Mouse (Mus musculus) thymus, postnatal 10 days (tissue): Measurements from ENCODE around the gene Tom1l2.

ENCODE experiments used
- DNase-seq, 2 experiments: peaks; one replicate each; pipeline ENCODE4 v3.0.0; 2021; ENCODE audit warnings: low spot score in 2 of 2

Tom1l2 gene

GRCm38 (mm10) chr11:60265271-60265985 lies 87.3 kb downstream of the Tom1l2 start:
- DNase-seq, result peak in 1 of 2 experiments; percentile 50

GRCm38 (mm10) chr11:60264651-60265050 lies 88.1 kb downstream of the Tom1l2 start:
- no peak for DNase-seq

GRCm38 (mm10) chr11:60262396-60262795 lies 90.3 kb downstream of the Tom1l2 start:
- no peak for DNase-seq

- DNase-seq, result no peak
Observed at GRCm38 (mm10) chr11:60260743-60261142, 92.0 kb downstream of the Tom1l2 start.

- no peak for DNase-seq
Observed at GRCm38 (mm10) chr11:60257696-60258095, 95.0 kb downstream of the Tom1l2 start.

GRCm38 (mm10) chr11:60256713-60257112 lies 96.0 kb downstream of the Tom1l2 start:
- no peak for DNase-seq

GRCm38 (mm10) chr11:60256176-60256681 lies 96.5 kb downstream of the Tom1l2 start:
- DNase-seq, result no peak

- DNase-seq, result no peak
Observed at GRCm38 (mm10) chr11:60255639-60256038, 97.1 kb downstream of the Tom1l2 start.

GRCm38 (mm10) chr11:60255181-60255580 lies 97.5 kb downstream of the Tom1l2 start:
- no peak for DNase-seq

- no peak for DNase-seq
Observed at GRCm38 (mm10) chr11:60254308-60254707, 98.4 kb downstream of the Tom1l2 start.

GRCm38 (mm10) chr11:60253546-60253945 lies 99.2 kb downstream of the Tom1l2 start:
- no peak for DNase-seq

- DNase-seq, result peak; percentile 76 to 79
Observed at GRCm38 (mm10) chr11:60250971-60251643, 101.6 kb downstream of the Tom1l2 start.

GRCm38 (mm10) chr11:60249885-60250284 lies 102.8 kb downstream of the Tom1l2 start:
- no peak for DNase-seq

GRCm38 (mm10) chr11:60248596-60249404 lies 103.9 kb downstream of the Tom1l2 start:
- DNase-seq, result peak; percentile 76 to 78

GRCm38 (mm10) chr11:60247753-60248550 lies 104.8 kb downstream of the Tom1l2 start:
- no peak for DNase-seq

- no peak for DNase-seq
Observed at GRCm38 (mm10) chr11:60246077-60246476, 106.6 kb downstream of the Tom1l2 start.

- no peak for DNase-seq
Observed at GRCm38 (mm10) chr11:60244503-60245143, 108.1 kb downstream of the Tom1l2 start.

GRCm38 (mm10) chr11:60240509-60240908 lies 112.2 kb downstream of the Tom1l2 start:
- no peak for DNase-seq

GRCm38 (mm10) chr11:60235351-60235750 lies 117.4 kb downstream of the Tom1l2 start:
- DNase-seq, result peak; percentile 76 to 85

GRCm38 (mm10) chr11:60233235-60233634 lies 119.5 kb downstream of the Tom1l2 start:
- no peak for DNase-seq
